Mouse (Mus musculus) left cerebral cortex, adult 2 months (tissue): ENCODE measurements around the gene Rsph9. TPM values are rescaled to one million over a fixed set of nuclear protein-coding genes. Genes with fewer than 3 reads are reported as not detected.

Experiments used
- DNase-seq, 2 experiments: peaks; one replicate each; pipeline ENCODE4 v3.0.0; 2021 to 2022; ENCODE audit warnings: low spot score in 2 of 2, mixed read lengths in 1 of 2; ENCODE audit errors: extremely low spot score in 1 of 2
- H3K27ac ChIP-seq: fragments of 200-600 bp; 2 replicates; pipeline ENCODE4 v1.8.1; 2022
- H3K4me3 ChIP-seq: fragments of 200-600 bp; 2 replicates; pipeline ENCODE4 v1.8.1; 2022
- CTCF ChIP-seq: fragments of 200-600 bp; IDR thresholded peaks from 2 replicates; pipeline ENCODE4 v1.8.1; 2022; ENCODE audit warnings: antibody characterized with exemption, mild to moderate bottlenecking, moderate library complexity
- intact Hi-C: fragments of 180-260 bp; cut with DNase I; formaldehyde crosslinking; loops from one replicate; pipeline ENCODE4 v1.15.1; 2025
- total RNA-seq, 2 experiments: library from RNA; stranded (reverse); gene quantifications; 2 replicates each; pipeline ENCODE4 v1.2.3; 2021

The Rsph9 gene
- total RNA-seq, 2 experiments from 2014 or later = 21.7 to 22.0 TPM

DNA sequence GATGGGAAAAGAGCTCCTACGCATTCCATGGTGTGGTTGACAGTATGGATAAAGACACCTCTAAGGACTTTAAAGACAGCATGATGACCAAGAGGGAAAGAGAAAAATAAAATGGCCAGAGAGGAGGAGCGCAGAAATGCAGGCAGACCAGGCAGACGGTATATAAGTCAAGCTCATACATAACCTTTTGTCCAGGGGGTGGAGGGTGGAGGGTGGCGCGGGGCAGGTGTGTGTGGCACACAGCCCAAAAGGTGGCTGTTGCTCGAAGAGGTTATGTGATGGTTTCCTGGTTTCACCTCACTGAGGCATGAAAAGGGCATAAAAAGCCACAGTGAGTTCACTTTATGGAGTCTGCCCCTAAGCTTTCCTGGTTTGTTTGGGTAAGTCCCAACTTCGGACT lies 18.5 kb upstream of the Rsph9 start:
- no peak for TF ChIP-seq CTCF
- intact Hi-C loops = no loop called here
- no peak for DNase-seq
- Histone ChIP-seq H3K4me3 (no peak overlapping the region), H3K27ac (no peak overlapping the region)

GRCm38 (mm10) chr17:46161710-46162109 lies 17.7 kb upstream of the Rsph9 start:
- intact Hi-C loops = no loop called here
- TF ChIP-seq CTCF = no peak
- no peak for DNase-seq
- peak overlapping the region; percentile 77; the same call in 1 of the 2 replicates for H3K27ac ChIP-seq
- peak overlapping the region; percentile 91 for H3K4me3 ChIP-seq

DNA sequence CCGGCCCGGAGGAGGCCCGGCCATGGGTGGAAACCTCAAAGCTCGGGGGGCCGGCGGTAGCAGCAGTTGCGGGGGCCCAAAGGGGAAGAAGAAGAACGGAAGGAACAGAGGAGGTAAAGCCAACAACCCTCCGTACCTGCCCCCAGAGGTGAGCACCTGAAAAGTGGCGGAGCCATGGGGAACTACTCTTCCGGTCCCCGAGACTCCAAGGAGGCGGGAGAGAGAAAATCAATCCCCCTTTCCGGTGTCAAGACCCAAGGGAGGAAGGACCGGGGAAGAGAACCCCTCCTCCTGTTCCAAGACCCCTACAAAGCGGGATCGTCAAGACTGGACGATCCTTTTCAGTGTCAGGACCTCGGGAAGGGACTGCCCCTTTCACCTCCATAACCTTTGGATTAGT lies 17.2 kb upstream of the Rsph9 start:
- peak overlapping the region; percentile 91 for H3K4me3 ChIP-seq
- DNase-seq = no peak
- H3K27ac ChIP-seq = peak overlapping the region; percentile 77
- no peak for TF ChIP-seq CTCF
- intact Hi-C loops = no loop called here

GRCm38 (mm10) chr17:46160686-46161085 lies 16.7 kb upstream of the Rsph9 start, which contains the start of gene Gtpbp2:
Gene Gtpbp2, plus strand, starts transcription at chr17:46161032.
- no peak for TF ChIP-seq CTCF
- peak within 1 kb of the TSS; percentile 91 for H3K4me3 ChIP-seq
- peak; percentile 92 to 96 for DNase-seq
- intact Hi-C loops = no loop called here
- H3K27ac ChIP-seq = peak within 1 kb of the TSS; percentile 88

- peak; percentile 59 for TF ChIP-seq CTCF
- peak overlapping the region; percentile 88 for H3K27ac ChIP-seq
- DNase-seq = peak; percentile 80 to 83
- intact Hi-C loops = no loop called here
- peak overlapping the region; percentile 91 for H3K4me3 ChIP-seq
Measured at GRCm38 (mm10) chr17:46160090-46160662, 16.2 kb upstream of the Rsph9 start.

GRCm38 (mm10) chr17:46159236-46159635 lies 15.2 kb upstream of the Rsph9 start:
- no peak overlapping the region for H3K27ac ChIP-seq
- TF ChIP-seq CTCF = no peak

GRCm38 (mm10) chr17:46157131-46157530 lies 13.1 kb upstream of the Rsph9 start:
- intact Hi-C loops = no loop called here
- no peak overlapping the region for H3K4me3 ChIP-seq
- no peak overlapping the region for H3K27ac ChIP-seq
- no peak for TF ChIP-seq CTCF
- DNase-seq = no peak

More at GRCm38 (mm10) chr17:46159236-46159635, 15.2 kb upstream of the Rsph9 start:
- intact Hi-C loops = no loop called here
- no peak overlapping the region for H3K4me3 ChIP-seq
- no peak for DNase-seq

DNA sequence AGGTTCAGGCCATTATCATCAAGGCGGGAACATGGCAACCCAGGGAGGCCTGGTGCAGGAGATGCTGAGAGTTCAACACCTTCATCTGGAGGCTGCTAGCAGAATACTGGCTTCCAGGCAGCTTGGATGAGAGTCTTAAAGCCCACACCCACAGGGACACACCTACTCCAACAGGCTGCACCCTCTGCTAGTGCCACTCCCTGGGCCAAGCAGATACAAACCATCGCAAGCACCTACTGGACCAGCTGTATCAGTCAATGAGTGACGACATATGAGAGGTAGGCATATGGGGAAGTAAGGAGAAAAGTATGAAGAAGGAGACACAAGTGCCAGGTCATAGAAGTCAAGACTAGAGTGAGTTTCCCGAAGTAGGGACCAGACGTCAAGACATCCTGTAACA lies 12.7 kb upstream of the Rsph9 start:
- no peak for DNase-seq
- intact Hi-C loops = no loop called here

GRCm38 (mm10) chr17:46154336-46154735 lies 10.3 kb upstream of the Rsph9 start:
- no peak for TF ChIP-seq CTCF
- H3K27ac ChIP-seq = no peak overlapping the region
- no peak overlapping the region for H3K4me3 ChIP-seq
- intact Hi-C loops = no loop called here
- no peak for DNase-seq

More for the DNA sequence above, 12.7 kb upstream of the Rsph9 start:
- H3K27ac ChIP-seq = no peak overlapping the region
- no peak overlapping the region for H3K4me3 ChIP-seq
- no peak for TF ChIP-seq CTCF

DNA sequence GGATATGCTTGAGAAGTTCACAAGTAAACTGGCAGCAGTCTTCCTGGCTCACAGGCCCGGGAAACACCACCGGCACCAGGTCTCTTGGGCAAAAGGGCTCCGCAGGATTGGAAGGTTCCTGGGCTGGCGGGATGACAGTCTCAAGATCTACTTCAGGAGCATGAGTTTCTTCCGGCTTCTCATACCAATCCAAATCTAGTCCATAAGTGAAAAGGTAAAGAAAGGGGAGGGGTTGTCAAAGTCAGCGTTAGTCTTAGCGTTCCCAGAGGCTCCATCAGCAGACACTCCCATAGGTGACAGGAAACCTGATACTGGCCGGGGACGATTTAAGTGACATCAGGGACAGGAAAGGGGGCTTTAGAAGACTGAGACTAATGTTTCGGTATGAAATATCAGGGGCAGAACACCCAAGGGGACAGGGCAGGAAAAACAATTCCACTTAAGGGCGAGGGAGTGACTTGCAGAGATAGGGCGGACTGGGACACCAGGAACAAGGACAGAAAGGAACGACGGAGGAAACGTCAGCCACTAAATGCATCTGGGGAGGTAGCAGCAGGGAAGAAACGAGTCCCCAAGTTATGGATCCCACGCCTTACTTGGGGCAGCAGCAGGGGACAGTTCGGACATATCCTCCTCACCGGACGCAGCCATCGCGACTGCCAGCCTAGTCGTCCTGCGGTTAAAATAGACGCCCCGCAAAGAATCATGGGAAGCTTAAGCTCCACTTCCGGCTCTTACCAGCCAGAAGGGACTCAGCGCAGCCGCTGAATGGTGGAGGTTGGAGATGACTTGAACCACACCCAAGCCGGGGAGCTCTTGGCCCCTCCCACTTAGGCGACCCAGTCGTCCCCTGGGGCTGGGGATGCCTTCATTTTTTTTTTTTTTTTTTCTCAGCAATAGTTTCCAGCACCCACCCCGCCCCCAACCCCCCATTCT lies 9.1 kb upstream of the Rsph9 start, which contains the start of gene Mad2l1bp:
Gene Mad2l1bp (minus strand): TSS at position 707 of the 936 bp plus-strand sequence.
- intact Hi-C loops = no loop called here
- TF ChIP-seq CTCF = no peak

GRCm38 (mm10) chr17:46139872-46140271 lies 4.1 kb downstream of the Rsph9 start:
- no peak for DNase-seq
- no peak for TF ChIP-seq CTCF
- no peak overlapping the region for H3K27ac ChIP-seq
- intact Hi-C loops = no loop called here
- H3K4me3 ChIP-seq = no peak overlapping the region

More for the DNA sequence above, 9.1 kb upstream of the Rsph9 start, which contains the start of gene Mad2l1bp:
- peak within 1 kb of the TSS; percentile 78 for H3K27ac ChIP-seq
- DNase-seq = peak; percentile 82 to 84
- H3K4me3 ChIP-seq = peak within 1 kb of the TSS; percentile 71
